Mouse (Mus musculus) G1E-ER4 (cell line): ENCODE data around the gene Cytip. TPM values are rescaled to one million over a fixed set of nuclear protein-coding genes. Genes with fewer than 3 reads are reported as not detected.

Experiments
- GATA1 ChIP-seq: IDR thresholded peaks from one replicate; pipeline ENCODE4 v1.8.0; 2012; ENCODE audit warnings: low read length, inconsistent platforms
- polyA plus RNA-seq: library from polyadenylated mRNA; stranded (reverse); fragments of >175 nt; gene quantifications from 2 replicates; pipeline ENCODE4 v1.2.3, GENCODE M21; 2012

Cytip gene
- polyA plus RNA-seq, 1 experiment = not detected

DNA sequence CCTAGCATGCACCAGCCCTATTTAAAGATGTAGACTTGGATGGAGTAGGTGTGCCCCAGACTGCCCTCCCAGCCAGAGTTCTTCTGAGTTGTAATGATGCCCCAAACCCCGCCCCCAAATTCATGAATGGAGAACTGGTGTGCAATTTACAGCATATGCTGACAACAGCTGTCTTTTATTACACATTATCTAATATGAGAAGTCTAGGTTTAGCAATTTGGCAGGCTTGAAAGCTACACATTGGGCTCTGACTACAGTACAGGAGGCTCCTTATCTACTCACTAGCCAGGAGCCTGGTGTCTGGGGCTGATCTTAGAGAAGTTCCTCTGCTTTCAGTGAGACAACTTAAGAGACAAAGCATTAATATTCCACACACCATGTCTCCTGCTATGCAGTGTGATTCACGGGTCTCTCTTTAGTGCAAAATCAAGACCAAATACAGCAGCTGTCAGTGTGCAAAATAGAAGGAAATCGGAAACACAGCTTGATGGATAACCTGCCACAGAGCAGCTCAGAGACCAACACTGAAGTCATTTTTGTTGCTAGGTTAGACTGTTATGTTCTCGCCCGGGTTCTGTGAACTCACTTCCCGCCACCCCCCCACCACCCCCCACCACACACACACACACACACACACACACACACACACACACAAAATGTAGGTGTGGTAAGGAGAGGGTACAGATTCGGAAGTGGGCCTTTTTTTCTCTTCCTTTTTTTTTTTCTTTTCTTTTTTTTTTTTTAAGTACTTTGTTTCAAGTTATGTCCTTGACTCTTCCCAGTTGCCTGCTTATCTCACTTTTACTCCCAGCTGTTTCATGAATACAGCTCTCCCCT is 39.8 kb downstream of the Cytip start:
- no peak for TF ChIP-seq GATA1

DNA sequence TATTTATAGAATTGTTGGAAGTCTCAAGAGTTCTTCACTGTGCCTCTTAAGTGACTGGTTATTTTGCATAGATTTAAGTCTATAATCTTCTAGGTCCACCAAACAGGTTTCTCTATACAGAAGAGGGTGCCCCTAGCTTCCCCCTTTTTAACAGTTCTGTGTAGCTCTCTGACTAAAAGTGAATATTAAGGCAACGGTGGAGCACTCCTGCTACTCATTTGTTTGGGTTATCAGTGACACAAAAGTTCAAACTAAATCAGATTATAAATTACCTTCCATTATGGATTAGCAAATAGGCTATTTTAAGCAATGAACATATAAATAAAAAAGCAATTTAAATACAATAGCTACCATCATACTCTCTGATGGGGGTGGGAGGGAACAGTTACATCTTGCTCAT is 40.8 kb downstream of the Cytip start:
- no peak for TF ChIP-seq GATA1

DNA sequence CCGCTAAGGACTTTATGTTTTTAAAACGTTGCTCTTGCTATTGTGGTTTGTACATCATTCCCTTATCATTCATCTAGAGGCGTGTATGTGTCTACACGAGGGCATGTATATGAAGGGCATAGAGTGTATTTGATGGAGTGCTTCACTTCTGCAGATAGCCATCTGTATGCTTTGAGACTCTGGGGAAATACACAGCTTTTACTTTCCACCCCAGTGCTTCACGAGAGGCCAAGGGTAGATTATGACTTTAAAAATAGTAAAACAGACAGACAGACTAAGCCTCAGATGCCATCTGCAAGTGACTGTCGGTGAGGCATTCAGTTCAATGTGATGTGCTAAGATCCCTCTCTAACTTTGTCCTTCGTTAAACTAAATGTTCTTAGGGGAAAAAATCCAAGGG is 41.6 kb downstream of the Cytip start:
- no peak for TF ChIP-seq GATA1

DNA sequence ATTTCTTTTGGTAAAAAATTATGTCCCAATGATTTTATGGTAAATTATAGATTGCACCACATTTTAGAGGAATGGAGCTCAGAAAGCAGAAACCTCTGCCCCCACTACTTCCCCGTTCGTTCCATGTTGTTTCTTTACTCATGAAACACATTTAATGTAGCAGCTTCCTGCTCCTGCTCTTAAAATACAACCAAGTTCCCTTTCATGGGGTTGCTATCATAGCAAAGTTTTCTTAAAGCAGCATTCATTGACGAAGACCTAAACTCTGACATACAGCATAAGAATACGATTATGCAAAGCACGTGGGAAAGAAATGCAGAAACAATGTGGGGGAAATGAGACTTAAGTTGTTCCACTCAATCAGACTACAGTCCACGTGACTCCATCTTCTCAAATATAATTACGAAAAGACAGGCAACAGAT is 45.3 kb downstream of the Cytip start:
- TF ChIP-seq GATA1 = no peak

DNA sequence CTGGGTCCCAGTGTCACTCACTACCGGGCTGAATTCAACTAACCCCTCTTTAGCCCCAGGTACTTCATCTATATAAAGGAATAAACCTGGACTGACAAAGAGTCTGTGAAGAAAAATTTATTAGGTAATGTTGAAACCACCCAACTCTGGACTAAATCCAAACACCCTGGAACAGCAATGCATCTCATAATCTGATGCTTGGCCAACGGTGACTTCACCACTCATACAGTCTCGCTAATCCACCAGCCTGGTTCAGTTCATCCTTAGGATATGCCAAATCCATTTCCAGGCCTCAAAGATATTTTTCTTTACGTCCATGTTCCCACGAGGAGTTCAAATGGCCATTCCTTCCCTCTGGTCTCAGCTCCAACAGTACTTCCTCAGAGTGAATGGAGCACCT is 48.8 kb downstream of the Cytip start:
- TF ChIP-seq GATA1 = no peak

DNA sequence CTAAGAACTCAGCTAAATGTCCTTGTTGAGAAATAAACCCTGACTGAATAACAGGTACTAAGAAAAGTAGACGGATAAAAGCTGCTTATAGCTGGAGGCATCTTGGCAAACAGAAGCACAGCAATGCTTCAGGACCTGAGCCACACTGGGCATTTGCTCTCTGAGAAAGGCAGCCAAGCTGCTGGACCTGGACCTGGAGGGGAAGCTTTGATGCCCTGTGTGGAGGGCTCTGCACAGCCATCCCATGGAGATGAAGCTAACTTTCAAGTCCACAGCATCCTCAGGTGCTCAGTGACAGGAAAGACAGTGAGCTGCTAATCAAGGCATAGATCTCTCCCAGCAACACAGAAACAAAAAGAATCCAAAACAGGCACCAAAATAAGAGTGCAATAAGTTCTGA is 54.8 kb downstream of the Cytip start:
- no peak for TF ChIP-seq GATA1

DNA sequence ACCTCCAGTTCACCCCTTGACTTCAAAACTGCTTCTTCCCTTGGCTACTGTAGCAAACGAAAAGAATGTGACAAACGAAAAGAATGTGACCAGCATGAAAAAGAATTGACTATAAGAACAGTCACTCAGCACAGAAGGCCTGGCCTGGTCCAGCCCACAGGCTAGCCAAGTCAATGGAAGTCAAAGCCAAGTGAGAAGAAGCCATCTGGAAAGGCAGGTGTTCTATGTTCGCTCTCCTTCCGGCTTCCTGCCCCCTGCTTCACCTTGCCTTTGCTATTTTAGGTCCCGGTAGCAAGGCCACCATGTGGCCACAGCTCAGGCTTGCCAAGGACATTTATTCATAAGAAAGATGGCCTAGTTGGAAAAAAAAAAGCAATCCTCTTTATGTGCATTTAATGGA is 56.7 kb downstream of the Cytip start:
- no peak for TF ChIP-seq GATA1

DNA sequence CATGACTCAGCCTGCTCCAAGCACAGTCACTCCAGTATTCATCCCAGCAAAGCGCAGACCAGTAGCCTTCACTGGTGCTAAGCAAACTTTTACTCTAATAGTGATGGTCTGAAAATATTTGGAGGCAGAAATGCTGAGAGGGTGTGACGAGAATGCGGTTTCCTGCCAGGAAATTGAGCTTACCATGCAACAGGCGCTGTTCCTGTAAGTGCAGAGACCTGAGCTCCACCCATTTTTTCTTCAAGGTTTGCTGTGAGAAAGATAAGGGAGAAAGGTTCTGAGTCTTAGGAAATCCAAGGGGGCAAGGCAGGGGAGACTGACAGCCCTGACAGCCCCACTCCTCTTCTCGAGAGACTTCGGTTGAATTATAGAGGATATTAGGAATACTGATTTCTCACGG is 57.7 kb downstream of the Cytip start:
- TF ChIP-seq GATA1 = no peak

DNA sequence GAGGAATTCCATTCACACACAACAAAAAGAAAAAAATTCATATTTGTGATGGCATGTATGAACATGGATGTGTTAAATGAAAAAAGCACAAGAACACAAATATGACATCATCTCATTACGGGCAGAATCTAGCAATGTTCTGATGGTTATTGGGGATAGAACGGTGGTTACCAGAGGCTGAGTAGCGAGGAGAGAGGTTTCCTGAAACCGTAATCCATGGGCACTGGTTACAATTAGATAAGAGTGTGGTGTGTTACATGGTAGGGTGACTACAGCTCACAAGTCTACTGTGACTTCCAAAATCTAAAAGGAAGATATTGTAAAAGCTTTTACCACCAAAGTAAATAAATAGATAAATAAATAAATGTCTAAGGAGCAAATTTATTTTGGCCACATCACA is 58.8 kb downstream of the Cytip start:
- TF ChIP-seq GATA1 = no peak

DNA sequence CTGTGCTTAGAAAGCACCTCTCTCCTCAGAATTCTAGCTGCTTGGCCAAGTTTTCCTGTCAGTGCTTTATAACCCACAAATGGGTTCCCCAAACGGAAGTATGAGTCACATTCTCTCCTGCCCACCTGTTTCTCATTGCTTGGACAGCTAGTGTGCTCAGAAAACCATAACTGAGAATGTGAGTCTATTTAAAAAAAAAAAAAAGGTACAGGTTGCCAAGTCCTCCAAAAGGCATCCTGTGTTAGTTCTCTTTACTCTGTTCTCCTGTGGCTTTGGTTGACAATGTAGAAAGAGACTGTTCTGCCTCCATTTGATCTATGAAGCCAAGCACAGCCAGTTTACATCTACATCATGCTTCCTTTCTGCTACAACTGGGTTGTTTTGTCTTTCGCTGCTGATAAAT is 60.3 kb downstream of the Cytip start:
- no peak for TF ChIP-seq GATA1

DNA sequence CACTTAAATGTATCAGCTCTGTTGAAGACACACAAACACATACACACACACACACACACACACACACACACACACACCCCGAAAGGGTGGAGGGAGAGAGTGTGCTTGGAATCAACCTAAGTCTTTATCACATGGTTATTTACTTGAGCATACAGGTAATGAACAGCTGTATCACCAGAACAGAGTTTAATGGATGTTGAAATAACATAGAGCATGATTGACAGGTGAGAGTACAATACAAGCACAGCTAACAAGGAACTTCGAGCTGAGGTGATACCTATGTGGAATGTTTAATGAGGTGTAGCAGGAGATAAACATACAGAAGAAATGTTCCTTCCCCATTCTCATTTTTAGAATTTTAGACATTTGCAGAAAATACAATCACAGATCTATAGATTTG is 62.7 kb downstream of the Cytip start:
- no peak for TF ChIP-seq GATA1

DNA sequence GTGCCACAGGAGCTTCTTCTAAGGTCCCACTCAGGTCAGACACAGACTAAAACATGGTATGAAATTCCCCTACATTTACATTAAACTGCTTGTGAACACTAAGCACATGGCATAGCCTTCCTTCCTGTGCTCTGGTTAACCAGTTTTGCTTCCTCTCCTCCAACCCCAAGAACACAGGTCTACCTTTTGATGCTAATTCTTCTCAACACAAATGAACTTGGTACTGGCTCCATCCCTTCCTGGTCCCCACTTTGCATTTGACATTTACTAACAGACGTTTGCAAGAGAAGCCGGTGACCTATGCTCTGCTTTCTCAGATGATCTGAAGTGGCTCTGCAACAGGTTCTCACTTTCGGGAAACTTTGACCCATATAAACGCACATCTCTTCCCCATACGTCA is 65.4 kb downstream of the Cytip start:
- TF ChIP-seq GATA1 = no peak

DNA sequence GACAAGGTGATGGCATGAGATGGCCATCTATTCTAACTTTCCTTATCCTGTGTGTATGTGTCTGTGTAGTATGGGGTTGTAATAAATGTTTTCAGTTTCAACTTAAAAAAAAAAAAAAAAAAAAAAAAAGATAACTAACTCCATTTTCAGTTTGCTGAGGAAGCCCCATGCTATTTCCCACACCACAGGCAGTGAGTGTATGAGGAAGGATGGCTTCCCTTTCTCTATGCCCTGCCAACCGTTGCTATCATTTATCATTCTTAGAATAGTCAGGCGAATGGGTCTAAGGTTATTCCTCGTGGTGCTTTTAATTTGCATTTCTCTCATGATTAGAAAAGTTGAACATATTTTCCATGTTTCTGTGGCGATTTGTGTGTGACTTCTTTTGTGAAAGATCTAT is 84.2 kb downstream of the Cytip start:
- no peak for TF ChIP-seq GATA1

DNA sequence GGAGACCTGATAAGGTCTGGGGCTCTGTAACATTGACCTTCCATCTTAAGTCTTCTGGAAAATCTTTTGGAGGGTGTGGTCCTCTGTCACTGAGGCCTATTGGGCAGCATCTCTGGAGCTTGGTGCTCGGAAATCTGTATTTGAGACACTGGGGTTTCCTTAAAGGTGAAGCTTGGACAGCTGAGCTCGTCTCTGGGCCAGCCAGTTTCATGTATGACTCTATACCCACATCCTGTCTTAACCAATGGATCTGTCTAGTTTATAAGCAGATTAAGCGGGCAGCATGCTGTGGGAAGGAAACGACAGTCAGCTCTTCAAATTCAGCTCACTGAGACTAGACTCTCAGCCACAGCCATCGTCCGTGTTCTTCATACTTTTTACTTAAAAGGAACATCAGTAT is 88.3 kb downstream of the Cytip start:
- TF ChIP-seq GATA1 = no peak

DNA sequence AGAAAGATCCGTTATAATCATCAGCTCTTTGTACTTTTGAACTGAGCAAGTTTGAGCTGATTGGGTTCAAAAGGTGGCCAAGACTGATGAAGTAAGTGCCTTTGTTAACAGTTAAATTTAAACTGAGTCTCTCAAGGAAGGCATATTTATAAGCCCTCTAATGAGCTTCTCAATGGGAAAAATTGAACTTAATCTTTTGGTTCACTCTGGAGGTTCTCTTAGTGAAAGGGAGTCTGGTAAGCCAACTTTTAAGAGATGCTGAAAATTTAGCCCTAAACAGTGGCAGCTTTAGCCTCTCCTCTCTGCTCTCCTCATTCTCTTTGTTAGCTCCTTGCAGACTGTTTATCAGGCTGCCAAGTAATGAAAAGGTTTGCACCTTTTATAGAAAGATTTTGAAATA is 100.5 kb downstream of the Cytip start:
- no peak for TF ChIP-seq GATA1

DNA sequence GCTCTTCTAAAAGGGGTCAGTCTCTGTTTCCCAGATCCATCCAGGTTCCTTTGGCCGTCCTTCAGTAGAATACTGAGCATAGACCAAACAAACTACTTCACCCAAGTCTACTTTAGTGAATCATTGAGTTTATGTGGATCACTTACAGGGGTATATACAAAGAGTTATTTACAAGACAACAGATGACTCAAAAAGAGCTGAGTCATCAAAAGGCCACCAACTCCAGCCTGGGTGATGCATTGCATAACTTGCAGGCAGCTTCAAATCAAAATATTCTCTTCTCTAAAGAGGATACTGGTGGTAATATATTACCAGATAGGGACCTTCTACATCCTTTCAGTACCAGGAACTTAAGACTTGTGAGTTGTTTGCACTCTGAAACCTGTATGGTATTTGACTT is 108.9 kb downstream of the Cytip start:
- TF ChIP-seq GATA1 = no peak

DNA sequence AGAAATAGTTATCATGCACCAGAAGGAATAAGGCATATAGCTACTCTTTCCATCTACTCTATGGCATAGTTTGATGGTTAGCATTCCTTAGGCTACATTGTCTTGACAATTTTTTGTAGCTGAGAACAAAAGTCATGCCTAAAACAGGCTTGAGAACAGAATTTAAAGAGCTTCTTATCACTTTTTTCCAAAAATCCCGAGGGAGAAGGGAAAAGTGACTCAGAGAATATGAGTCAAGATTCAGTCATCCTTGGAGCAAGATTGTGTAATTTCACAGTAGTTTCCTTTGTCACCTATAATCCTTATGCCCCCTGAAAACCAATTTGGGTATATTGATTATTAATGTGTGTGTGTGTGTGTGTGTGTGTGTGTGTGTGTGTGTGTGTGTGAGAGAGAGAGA is 115.5 kb downstream of the Cytip start:
- no peak for TF ChIP-seq GATA1

Other genes with a start within 250 kb of the Cytip start
- gene Galnt5, start 197.6 kb downstream of the Cytip start, polyA plus RNA-seq = not detected in 2 replicates
- not detected in 2 replicates for gene Ermn, start 142.7 kb downstream of the Cytip start, polyA plus RNA-seq
- not detected in 2 replicates for gene Acvr1c, start 162.4 kb upstream of the Cytip start, polyA plus RNA-seq